Mouse (Mus musculus) spleen, adult 18-20 months (tissue): ENCODE measurements around the gene Hoxd11.
A peak's percentile ranks its signal among the peaks of the same experiment; 100 is the strongest.

Experiments used
- DNase-seq, 2 experiments: peaks; one replicate each; pipeline ENCODE4 v3.0.0; 2022; ENCODE audit warnings: mixed read lengths in 2 of 2

Hoxd11 gene

DNA sequence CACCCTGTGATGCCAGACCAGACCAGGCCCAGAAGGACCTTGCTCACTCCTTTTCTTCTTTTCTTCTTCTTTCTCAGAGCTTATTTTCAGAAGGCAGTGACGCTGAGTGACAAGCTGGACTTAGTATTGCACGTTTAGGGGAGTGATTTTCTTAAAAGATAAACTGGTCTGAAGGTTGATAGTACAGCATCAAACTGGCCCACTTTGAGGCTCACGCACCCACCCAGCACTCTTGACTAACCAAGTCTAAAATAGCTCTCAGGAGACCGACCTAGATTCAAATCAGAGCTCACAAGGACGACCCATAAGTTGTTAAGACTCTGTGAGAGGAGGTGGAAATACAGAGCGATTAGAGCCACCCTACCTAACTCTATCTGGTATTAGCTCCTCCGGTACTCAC lies 12.9 kb upstream of the Hoxd11 start:
- DNase-seq: no peak

DNA sequence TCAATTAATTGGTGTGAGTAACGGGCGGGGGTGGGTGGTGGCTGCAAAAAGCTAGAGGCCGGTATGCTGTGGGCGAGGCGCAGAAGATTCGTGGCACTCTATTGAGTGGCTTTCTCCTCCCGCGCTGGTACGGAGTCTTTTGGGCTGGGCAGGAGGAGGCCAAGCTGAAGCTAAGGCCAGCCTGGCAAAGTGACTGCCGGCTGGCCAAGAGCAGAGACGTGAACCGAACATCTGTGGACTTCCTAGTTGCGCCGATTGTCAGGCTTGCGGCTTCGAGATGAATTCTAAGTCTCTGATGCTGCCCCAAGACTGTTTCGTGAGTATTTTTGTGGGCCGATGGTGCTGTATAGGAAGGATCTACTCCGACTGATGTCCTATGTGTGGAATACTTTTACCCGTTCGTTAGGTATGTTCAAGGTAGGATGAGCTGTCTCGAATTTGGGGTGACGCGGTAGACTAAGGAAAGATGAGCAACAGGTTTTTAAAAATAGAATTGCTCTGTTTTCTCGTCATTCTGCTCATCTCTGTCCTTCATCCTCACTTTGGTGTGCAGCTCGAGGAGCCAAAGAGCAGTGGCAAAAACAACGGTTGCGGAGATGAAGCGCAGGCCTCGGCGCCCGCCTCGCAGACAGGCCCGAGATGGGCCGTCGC lies 12.0 kb upstream of the Hoxd11 start:
- DNase-seq: no peak

DNA sequence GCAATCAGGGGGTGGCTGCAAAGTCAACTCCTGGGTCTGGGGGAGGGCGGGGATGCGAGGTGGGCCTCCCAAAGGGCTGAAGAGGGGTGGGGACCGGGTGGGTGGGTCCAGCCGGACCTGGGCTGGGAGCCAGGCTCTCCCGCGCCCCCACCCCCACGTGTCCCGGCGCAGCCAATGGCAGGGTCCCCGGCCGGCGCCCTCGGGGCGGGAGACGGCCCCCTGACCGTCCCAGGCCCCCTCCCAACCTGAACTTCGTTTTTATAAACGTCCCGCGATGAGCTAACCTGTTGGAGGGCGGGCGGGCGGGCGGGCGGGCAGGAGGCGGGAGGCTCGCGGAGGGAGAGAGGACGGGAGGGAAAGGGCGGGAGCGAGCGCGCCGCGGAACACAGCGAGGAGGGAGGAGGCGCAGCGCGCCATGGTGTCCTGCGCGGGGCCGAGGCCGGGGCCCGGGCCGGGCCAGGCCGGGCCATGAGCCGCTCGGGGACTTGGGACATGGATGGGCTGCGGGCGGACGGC lies 11.5 kb upstream of the Hoxd11 start, which contains the start of gene Hoxd13:
TSS of gene Hoxd13 (plus strand) at position 469 of the 516 bp plus-strand sequence.
- DNase-seq: no peak

DNA sequence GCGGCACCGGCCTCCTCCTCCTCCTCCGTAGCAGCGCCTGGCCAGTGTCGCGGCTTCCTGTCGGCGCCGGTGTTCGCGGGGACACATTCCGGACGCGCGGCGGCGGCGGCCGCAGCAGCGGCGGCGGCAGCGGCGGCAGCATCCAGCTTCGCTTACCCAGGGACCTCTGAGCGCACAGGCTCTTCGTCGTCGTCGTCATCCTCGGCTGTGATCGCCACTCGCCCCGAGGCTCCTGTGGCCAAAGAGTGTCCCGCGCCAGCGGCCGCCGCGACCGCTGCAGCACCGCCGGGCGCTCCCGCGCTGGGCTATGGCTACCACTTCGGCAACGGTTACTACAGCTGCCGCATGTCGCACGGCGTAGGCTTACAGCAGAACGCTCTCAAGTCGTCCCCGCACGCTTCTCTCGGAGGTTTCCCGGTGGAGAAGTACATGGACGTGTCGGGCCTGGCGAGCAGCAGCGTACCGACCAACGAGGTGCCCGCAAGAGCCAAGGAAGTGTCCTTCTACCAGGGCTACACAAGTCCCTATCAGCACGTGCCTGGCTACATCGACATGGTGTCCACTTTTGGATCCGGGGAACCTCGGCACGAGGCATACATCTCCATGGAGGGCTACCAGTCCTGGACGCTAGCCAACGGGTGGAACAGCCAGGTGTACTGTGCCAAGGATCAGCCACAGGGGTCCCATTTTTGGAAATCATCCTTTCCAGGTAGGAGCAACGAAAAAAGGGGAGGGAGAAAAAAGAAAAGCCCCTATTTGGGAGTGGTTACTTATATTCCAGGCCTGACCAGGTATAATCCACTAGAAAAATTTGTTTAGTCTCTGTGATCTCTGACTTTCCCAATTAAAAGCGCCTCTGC lies 10.8 kb upstream of the Hoxd11 start:
- DNase-seq: no peak

DNA sequence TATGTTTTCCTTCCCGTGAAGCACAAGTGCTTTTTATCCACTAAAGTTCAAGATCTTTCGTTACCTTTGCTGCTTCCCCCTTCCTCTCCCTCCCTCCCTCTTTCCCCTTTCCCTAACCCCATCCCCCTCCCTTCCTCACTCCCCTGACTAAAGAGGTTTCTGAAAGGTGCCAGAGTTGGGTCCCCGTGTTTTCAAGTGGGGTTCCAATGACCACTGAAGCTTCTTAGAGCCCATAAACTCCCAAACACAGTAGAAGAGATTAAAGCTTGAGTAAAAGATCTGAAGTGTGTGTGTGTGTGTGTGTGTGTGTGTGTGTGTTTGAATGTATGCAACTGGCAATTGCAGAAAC lies 10.2 kb upstream of the Hoxd11 start:
- no peak for DNase-seq

DNA sequence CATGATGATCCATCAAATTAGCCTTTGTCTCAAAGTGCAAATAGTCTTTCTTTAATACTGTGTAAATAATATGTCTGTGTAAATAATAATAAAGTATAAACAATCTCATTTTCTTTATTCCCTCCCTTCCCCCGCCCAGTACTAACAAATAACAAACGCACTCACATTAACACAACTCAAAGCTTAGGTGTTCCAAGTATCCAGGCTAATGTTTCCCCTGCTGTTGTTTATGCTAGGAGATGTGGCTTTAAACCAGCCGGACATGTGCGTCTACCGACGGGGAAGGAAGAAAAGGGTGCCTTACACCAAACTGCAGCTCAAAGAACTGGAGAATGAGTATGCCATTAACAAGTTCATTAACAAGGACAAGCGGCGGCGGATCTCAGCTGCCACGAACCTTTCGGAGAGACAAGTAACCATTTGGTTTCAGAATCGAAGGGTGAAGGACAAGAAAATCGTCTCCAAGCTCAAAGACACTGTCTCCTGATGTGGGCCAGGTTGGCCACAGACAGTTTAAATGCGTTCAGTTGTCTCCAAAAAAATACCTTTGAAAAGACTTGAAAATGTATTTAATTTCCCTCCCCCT lies 9.6 kb upstream of the Hoxd11 start:
- no peak for DNase-seq

DNA sequence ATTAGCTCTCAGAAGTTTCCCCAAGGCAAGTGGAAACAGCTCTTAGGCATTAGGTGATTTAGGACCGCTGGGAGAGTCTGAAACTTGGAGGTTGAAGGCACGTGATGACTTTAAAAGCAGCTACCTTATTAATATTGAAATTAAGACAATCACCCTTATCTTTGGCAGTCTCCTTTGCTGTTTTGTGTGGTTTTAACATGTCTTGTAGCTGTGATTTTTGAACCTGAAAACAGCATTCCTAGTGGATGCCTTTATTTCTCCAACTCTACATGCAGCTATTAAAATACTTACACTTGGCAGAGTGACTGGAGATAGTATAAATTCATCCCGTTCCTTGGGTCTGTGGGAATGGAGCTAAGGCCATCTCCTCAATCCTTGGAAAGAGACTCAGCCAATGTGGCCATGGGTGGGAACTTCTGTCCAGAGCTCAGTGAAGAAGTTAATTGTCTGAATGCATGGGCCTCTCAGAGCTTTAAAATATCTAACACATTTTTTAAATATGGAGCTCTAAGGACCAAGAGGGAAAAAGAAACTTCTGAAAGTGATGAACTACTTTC lies 8.6 kb upstream of the Hoxd11 start:
- DNase-seq: no peak

DNA sequence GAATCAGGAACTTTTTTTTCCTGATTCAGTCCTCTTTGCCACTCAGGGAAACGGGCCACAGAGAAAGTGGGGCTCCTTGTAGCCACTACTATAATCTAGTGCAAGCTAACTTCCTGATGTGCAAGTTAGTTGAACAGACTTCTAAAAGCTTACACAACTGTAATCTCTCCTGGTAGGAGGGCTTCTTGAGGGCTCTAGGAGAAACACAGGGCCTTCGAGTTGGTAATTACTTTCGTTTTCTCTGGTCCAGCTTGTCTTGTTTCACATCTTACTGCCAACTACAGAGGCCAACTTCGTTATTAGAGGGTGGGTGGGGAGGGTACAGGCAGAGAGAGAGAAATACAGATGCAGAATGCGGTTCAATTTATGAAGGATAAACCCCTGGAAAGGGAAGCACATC lies 7.5 kb upstream of the Hoxd11 start:
- no peak for DNase-seq

DNA sequence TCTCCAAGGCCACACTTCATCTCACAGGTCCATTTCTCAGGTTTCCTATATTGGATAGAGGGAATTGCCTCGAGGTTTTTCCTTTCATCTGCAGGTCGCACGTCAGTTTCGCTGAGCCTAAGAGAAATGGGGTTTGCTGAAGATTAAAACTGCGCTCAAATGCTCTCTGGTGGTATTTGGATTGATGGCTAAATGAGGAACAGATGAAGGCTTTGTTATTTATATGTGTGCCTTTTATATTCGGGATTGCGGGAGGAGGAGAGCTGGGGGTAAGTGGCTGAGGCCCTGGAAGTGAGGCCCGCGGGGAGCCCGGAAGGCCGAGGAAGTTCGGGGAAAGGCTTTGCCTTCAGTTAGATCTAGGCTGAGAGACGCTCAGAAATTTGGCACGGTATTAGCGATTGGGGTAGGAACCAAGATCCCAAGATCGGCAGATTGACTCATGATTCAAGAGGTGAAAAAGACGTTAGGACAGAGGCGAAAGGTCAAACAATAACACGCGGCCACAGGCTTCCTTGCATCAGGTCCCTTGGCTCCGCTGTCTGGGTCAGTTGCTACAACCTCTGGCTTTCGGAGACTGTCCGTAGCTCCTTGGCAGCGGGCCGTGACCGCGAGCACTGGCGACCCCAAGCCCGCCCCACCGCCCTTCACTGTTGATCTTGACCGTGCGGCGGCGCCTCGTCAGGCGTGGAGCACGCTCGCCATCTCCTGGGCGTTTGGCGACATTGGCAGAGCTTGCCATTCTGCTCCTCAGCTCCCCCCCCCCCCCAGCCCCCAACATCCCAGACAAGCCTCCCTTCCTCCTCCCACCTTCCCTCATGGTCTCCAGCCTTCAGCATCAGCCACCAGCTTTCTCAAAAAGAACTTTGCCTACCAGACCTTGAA lies 6.6 kb upstream of the Hoxd11 start:
- DNase-seq: peak in 1 of 2 experiments; percentile 55

DNA sequence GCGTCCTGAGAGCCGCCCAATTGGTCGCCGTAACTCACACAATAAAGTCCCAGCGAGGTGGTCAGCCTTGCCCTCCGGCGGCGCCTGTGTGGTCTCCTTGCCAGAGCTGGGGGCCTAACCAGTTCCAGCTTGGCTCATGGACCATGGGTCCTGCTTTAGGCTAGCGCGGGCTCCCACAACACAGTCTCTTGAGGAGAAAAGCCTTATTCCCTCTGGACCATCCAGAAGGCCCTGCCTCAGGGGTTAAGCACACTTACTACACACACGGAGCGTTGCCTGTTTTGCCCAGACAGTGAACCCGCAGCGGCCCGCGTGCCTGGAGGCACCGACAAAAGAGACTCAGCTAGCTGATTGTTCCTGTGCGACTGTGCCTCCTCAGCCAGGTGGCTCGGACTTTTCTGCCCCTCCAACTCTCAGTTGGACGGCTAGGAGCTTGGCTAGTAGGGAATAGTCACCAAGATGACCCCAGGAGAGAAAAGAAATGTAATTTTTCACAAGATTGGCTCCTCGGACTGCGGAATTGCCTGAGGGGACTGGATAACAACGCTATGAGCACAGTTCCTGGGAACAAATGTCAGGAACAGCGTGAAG lies 5.4 kb upstream of the Hoxd11 start:
- no peak for DNase-seq

DNA sequence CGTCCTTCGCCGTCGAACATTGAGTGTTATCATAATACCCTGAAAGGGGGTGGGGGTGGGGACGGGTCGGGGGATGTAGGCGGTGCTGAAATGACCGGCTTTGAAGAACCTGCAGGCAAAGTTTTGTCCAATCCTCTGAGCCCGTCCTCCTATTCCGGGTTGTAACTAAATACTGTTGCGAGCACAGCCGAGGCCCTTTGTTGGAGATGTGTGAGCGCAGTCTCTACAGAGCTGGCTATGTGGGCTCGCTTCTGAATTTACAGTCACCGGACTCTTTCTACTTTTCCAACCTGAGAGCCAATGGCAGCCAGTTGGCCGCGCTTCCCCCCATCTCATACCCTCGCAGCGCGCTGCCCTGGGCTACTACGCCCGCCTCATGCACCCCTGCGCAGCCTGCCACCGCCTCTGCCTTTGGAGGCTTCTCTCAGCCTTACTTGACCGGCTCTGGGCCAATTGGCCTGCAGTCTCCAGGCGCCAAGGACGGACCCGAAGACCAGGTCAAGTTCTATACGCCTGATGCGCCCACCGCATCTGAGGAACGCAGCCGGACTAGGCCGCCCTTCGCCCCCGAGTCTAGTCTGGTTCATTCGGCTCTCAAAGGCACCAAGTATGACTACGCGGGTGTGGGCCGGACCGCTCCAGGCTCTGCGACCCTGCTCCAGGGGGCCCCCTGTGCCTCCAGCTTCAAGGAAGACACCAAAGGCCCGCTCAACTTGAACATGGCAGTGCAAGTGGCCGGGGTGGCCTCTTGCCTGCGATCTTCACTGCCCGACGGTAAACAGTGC lies 4.3 kb upstream of the Hoxd11 start, which contains the start of gene Hoxd12:
TSS of gene Hoxd12 (plus strand) at position 133 of the 785 bp plus-strand sequence.
- DNase-seq: peak in 1 of 2 experiments; percentile 3

DNA sequence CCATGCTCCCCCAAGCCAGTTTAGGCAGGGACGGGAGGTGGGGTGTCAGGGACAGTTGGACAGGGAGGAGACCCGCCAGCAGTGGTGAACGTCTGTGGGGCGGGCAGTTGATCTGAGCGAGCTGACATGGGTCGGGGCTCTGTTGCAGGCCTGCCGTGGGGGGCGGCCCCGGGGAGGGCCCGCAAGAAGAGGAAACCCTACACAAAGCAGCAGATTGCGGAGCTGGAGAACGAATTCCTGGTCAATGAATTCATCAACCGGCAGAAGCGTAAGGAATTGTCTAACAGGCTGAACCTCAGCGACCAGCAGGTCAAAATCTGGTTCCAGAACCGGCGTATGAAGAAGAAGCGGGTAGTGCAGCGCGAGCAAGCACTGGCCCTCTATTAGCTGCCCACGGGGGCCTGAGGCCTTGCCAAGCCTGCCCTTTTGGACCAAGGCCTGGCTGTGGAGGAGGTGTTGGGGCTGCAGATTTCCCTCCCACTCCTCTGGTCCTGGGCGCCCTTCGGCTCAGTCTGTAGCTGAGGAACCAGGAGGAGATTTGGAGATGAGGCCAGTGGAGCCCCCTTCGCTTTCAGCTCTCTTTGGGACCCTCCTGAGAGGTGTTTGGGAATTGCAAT lies 3.6 kb upstream of the Hoxd11 start:
- no peak for DNase-seq

DNA sequence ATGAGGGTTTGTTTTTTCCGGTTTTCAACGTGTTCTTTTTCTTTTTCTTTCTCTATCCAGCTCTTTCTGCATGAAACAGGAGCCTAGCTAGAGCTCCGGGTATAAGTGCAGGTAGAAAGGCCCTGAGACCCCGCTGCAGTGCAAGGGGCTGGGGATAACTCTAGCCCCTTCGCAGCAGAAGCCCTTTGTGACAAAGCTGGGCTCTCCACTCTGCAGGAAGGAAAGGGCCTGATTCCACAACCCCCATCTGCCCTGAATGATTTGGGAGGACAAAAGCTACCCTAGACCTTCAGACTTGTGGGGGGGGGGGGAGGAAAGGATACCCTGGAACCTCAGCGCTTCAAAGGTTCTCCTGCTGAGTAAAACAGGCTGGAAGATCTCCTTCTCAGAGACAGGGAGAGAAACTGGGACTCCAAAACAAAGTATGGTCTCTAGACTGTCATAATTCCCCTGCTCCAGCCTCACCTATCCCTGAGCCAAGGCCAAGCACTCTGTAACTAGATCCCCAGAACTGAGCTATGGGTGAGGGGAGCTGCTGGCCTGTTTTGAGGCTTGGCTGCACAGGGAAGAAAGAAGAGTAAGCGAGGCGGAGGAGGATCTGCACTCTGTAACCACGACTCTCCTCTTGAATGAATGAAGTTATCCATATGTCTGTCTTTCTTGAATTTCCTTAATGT lies 2.8 kb upstream of the Hoxd11 start:
- no peak for DNase-seq

DNA sequence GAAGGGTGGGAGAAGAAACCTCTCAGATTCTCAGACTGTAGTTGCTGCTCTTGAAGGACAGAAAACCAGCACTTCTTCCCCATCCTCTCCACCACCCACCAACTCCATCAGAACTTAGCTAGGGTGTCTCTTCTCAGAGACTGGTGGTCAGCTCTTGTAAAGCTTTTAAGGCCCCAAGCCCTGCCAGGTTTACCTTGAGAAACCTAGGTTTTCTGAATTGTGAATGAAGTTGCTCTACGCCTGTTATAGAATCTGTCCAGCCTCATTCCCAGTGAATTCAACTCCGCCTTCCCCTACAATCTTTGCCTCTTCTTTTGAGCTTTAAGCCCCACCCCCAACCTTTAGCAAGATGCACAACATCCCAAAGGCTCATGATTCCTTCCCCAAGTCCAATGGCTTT lies 2.3 kb upstream of the Hoxd11 start:
- no peak for DNase-seq

DNA sequence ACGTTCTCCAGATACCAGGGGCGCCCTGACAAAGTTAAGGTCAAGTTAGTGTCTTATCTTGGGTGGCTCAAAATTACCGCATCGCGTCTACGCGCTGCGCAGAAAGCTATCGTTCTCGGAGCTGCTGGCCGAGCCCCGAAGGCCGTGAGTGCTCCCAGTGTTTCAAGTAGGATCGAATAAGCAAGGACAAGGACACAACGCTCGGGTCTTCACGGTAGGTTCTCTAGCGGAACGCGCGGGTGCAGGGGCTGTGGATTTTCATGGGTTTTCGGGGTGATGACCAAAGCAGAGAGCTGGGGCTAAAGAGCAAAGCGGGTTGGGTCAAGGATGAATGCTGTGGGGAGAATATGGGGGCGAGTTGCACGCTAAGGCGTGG lies 227 bp downstream of the Hoxd11 start:
- no peak for DNase-seq

DNA sequence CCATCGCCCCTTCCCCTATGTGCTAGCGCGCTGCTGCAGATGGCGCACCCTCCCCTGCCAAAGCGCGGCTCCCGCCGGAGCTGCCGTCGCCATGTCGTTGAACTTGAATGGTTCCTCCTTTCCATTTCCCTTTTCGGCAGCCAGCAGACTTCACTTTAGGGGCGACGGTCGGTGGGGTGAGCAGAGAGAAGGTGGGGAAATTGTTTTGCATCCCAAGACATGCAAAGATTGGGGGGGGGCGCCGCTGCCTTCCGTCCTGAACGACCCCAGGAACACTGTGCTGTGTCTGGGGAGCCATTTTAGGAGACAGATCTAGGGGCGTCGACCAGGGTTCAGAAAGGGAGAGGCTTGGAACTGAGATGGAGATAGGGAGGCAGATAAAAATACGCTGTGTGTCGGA lies 623 bp downstream of the Hoxd11 start:
- DNase-seq: no peak

DNA sequence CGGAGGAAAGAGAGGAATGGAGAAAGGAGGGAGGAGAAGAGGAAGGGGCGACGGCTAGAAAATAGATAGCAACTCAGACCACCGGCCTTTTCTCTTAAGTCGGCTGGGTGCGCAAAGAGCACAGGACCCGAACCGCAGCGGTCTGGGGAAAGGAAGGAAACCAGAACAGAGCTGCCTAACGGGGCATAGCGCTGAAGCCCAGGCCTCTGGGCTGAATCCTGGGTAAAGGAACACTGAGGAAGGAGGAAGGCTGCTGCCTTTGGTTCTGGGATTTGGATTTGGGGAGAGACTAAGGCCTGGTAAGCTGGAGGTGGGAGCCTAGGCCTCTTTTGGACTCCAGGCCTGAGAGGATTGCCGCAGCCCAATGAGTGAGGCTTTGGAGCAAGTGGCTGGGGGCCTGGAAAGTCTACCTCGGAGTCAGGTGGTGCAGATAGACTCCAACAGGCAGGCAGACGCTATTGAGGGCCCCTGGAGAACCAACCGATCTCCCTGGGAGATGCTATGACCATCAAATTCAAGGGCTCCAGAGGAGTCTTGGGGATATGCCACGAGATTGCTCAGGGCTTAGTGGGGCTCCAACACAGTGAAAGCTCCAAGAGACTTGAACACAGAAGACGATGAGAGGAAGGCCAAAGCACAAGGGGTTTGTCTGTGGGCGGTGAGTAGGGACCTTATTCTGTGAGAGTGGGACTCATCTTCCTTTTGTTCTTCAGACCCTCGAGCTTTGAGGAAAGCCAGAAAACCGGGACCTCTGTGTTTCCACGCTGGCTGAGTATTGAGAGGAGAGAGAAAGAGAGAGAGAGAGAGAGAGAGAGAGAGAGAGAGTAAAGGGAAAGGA lies 1.4 kb downstream of the Hoxd11 start:
- no peak for DNase-seq

DNA sequence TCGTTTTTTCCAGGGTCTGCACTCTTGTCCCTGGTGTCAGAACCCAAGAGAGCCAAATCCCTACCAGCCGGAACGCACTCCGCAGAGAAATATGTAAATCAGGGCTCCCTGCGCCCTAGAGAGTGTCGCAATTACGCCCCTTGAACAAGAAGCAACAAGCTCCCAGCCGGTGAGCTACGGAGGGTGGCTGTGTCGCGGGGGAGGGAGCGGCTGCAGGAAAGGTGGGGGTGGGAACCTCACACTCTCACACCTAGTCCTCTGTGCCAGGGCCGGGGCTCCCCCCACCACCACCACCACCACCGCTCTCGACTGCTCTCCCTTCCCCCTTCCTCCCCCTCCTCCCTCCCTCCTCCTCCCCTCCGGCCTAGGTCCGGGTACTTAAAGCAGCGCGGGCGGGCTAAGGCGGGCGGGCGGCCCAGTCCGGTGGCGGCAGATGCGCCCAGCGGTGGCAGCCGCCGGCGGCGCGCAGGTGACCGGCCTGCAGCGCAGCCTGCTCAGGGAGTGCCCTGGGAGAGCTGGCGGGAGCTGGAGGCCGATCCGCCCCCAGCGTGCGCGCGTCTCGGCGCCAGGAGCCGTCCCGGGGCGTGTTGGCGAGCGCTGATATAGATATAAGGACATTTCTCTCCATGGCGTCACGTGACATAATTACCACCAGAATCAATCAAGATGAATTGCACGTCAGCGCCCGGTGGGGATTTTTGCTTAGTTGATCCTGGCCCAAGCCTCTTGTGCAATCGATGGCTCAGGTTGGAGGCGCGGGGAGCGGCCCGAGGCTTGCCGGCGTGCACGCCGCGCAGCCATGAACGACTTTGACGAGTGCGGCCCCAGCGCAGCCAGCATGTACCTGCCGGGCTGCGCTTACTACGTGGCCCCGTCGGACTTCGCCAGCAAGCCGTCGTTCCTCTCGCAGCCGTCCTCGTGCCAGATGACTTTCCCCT lies 2.5 kb downstream of the Hoxd11 start:
- no peak for DNase-seq
